Mouse (Mus musculus) frontal cortex, postnatal 14 days (tissue): ENCODE measurements around the gene Coa4.

Experiments
- DNase-seq, 2 experiments: peaks; one replicate each; pipeline ENCODE4 v3.0.0; 2022; ENCODE audit warnings: low spot score in 2 of 2

Gene Coa4

DNA sequence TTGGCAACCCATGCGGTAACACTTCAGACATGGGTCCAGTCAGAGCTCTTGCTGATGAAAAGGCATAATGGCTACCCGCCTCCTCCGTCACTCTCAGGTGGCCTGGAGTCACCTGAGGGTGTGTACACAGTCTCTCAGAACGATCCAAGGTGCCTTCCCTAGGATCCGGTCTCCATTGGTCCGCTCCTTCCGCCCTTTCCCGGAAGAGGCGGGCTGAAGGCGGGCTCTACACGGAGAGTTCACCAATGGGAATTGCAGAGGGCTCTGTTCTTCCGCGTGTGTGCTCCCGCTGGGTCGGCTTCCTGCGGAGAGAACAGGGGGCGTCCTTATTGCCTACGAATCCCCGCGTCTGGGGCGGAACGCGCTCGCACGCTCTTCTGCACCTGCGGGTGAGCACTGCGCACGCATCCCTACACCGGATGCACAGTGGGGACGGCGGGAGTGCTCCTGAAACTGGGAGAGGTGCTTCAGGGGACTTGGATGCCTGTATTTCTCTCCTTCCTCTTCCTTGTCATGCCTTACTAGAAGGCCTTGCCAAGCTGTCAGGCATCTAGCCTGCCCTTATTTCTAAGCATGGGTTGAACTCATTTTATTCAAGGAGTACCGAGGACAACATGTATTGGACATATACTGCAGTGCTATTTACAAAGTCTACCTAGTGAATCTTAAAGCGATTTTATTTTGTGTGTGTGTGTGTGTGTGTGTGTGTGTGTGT is at the start of gene Coa4:
Coa4 (plus strand) TSS at position 268 of the 715 bp plus-strand sequence.
- DNase-seq: peak; percentile 79 to 82

DNA sequence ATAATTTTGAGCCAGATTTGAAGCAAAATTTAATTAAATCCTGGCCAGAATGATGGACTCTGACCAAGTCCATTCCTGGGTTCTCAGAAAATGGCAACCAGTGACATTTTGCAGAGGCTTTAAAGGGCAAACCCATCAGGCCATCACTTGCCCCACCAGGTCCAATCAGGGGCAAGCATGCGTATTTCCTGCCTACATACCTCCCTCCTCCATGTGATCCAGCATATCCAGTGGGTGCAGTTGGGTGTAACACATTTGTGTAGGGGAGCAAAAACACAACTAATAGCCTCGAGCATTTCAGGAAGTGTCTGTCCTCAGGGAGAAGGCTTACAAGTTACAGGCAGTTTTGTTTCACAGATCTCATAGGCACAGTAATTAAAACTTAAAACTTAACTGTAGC is 49.6 kb upstream of the Coa4 start:
- no peak for DNase-seq

DNA sequence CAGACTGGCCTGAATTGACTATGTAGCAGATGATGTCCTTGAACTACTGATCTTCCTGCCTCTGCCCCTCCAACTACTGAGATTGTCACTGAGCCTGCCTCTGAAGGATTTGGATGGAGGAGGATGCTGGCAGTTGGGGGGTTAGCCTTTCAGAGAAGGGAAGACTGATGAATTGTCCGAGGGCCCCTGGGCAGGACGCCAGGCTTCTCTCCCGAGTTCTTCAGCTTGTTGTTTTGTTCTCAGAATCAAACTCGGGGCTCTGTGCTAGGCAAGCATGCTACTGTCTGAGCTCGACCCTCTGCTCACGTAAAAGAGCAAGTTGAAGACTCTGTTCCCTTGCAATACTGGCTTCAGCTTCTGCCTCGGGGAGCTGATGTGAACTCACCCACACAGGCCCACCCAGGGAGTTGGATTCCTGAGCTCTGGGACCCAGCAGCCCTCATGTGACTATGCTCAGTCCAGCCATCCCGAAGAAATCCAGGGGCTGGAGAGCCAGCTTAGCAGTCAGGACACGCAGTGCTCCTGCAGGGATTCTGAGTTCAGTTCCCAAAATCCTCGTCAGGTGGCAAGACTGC is 48.3 kb upstream of the Coa4 start:
- no peak for DNase-seq

DNA sequence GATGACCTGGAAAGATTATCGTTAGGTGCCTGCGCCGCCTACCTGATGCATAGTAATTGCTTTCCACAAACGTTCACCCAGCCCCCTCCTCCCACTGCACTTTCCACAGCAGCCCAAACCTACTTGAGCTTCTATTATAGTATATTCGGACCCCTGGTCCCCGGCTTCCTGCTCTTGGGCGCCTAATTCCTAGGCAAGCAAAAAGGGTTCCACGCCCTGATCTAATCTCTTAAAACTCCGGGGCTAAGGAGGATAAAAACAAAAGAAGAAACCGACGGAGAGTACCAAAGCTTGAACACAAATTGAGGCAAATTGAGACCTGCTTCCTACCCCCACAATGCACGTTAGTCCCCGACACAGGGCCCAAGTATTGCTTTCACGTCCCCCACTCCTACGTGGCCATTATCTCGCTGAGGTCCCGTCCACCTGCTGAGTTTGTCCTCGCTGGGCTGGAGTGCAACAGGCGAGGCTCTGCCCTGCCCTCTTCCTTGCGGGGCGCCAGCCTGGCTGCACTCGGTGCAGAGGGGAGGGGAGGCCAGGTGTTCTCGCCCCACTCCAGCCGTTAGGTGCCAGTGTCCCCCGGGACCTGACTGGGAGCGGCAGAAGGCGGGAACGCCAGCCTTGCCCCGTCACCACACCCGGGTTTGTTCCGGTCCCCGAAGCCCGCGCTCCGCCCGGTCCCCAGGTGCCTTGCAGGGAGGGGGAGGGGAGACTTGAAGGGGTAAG is 44.3 kb upstream of the Coa4 start:
- no peak for DNase-seq

DNA sequence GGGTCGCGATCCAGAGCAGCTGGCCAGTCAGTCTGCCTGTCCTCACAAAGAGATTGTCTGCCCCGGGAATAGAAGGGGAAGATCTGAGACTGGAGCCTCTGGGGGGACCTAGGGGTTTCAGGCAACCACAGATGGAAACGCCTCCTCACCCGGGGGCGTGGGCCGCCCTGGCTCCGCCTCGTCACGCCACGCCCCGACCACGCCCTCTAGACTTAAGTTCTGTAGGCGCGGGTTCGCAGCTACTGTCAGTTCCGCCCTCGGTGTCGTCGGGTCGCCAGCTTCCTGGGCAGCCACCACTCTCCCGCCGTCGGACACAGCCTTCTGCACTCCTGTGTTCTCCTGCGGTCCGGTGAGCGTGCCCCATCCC is 43.8 kb upstream of the Coa4 start, which contains the start of gene Ucp2:
Ucp2 (plus strand) TSS at position 221 of the 367 bp plus-strand sequence.
- peak in 1 of 2 experiments; percentile 56 for DNase-seq

DNA sequence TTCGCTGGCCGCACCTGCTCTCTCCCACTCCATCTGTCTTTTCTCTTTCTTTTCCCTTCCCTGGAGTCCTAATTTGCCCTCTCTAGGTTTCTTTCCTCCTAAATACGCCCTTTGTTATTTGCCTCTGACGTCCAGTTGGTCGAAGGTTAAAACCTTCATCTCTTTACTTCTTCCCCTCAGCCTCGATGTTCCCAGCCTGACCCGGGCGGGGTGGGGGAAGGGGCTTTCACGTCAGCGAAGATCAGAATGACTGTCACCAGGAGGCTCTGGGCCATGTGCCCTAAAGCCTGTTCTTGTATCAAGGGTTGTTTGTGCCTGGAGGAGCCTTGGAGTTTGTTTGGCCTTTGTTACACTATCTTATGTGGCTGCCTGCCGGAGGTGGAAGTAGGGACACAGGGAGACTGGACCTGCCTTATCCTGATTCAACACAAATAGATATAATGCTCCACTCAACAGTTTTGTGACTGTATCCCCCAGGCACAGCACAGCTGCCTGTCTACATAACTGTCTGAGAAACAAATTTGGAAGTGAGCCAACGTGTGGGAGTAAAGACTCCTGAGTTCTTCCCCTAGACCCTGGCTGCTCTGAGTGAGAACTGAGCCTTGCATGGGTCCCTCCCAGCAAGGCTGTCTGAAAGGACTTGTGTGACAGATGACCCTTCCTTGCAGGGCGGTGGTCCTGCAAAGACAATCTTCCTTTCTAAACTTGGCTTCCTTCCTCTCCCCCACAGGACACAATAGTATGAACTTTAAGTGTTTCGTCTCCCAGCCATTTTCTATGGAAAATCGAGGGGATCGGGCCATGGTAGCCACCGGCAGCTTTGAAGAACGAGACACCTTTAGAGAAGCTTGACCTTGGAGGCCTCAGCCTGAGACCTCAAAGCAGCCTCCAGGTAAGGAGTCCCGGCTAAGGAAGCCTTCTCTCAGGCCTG is 43.1 kb upstream of the Coa4 start:
- no peak for DNase-seq

DNA sequence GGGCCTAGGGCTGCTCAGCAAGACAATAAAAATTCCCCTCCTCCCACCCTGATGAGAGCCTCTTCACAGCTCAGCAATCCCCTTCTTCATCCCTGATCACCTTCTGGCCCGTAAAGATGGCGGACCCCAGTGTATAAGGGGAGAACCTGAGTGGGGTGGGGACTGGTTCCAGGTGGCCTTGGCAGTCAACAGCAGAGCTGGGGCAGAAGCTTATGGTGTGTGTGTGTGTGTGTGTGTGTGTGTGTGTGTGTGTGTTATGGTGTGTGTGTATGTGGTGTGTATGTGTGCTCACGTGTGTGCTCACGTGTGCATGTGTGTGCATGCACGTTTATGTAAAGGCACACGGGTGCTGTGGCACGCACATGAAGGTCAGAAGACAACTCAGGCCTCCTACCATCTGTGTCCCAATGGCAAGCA is 42.4 kb upstream of the Coa4 start:
- DNase-seq: no peak

DNA sequence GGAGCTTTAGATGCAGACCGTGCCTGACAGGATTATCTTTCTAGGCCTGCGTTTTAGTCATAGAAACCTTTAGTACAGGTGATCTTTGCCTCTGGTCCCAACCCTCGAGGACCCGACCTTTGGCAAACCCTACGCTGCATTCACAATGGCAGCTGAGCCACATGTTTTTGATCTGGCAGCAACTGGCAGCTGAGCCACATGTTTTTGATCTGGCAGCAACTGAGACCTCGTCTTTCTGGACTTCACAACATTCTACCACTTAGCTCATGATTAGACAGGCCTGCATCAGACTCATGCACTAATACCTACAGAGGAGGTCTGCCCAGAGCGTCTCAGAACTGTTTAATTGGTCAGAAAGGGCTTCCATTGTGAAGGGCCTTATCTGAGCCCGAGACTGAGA is 41.8 kb upstream of the Coa4 start:
- DNase-seq: no peak

DNA sequence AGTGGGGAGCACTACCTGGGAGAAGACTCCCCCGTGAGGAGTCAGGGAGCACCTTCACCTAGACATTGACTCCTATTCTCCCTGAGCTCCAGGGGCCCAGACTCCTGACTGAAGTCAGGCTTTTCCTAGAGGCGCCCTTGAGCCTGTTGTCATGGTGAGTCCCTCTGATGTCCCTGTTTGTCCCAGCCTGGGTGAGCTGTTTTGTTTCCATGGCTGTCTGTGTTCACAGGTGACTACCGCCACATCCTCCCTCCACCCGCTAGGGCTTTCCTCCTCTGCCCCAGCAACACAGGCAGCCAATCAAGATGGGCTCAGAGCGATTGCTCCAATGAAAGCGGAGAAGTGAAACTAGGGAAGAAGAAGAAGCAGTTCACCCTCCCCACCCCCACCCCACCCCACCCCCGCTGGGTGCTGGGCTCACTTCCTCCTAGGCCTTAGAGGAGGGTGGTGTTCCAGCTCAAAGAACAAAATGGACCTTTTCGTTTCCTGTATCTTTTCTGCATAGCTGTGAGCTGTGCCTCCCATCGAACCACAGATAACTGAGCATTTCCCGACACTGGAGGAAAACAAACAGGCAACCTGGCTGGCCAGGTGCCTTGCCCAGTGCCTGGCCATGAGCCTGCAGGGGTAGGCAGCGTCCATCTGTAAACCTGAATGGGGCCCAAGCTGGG is 41.2 kb upstream of the Coa4 start:
- DNase-seq: peak; percentile 55 to 78

DNA sequence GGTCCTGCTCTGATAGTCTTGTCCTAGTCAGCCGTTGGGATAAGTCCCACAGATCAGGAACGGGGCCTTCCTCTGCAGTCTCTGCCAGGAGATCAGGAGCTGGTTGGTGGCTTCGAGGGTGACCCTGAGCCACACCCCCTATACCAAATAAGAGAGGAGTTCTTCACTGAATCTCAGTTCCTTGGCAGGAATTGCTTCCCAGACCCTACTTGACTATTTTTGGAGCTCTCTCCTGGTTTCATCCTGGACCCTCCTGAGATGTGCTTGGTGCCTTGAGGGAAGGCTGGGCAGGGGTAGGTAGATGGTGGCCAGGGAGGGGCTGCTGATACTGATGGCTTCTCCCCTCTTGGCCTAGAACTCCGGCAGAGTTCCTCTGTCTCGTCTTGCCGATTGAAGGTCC is 40.5 kb upstream of the Coa4 start:
- DNase-seq: no peak

DNA sequence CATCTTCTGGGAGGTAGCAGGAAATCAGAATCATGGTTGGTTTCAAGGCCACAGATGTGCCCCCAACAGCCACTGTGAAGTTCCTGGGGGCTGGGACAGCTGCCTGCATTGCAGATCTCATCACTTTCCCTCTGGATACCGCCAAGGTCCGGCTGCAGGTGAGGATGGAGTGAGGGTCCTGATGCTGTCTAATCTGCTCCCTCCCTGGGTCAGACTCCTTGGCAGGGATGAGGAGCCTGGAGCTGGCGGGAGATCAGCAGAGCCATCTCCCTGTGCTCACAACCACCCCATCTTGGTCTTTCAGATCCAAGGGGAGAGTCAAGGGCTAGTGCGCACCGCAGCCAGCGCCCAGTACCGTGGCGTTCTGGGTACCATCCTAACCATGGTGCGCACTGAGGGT is 40.1 kb upstream of the Coa4 start:
- DNase-seq: no peak

DNA sequence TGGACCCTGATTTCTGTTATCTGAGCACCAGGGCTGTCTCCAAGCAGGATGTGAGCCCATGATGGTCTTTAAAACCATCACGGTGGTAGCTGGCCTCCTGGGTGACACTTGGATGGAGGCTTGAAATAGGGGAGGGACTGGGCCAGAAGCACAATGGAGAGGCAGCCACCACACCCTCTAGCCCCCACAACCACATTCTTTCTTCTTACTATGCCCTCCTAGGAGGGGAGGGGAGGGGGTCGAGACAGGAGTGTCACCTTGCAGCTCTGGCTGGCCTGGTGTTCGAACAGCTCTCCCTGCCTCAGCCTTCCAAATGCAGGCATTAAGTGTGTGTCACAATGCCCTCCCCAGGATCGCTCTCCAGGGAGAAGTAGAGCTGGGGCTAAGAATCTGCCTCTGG is 39.5 kb upstream of the Coa4 start:
- no peak for DNase-seq

DNA sequence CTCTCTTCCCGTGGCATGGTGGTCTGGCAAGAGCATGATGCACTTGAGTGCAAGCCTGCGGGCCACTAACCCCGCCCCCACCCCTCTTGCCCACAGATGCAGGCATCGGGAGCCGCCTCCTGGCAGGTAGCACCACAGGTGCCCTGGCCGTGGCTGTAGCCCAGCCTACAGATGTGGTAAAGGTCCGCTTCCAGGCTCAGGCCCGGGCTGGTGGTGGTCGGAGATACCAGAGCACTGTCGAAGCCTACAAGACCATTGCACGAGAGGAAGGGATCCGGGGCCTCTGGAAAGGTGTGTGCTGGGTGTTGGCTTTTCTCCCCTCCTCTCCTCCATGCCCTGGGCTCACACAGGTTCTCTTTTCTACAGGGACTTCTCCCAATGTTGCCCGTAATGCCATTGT is 38.9 kb upstream of the Coa4 start:
- DNase-seq: no peak

DNA sequence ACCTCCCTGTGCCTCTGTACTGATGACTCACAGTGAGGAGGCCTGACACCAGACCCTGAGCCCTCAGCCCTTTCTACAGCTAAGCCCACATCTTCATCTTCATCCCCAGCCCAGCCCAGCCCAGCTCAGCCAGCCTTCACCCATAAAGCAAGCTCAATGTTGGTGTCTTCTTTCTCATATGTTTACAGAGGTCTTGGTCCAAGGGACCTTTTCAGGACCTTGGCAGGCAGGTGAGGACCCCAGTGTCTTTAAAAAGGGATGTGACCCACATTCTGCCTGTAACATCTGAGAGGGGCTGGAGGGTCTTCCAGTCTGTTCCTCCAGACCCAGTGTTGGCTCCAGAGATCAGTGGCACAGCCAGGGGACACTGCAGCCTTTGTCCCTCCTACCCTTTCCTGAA is 37.4 kb upstream of the Coa4 start:
- DNase-seq: no peak

DNA sequence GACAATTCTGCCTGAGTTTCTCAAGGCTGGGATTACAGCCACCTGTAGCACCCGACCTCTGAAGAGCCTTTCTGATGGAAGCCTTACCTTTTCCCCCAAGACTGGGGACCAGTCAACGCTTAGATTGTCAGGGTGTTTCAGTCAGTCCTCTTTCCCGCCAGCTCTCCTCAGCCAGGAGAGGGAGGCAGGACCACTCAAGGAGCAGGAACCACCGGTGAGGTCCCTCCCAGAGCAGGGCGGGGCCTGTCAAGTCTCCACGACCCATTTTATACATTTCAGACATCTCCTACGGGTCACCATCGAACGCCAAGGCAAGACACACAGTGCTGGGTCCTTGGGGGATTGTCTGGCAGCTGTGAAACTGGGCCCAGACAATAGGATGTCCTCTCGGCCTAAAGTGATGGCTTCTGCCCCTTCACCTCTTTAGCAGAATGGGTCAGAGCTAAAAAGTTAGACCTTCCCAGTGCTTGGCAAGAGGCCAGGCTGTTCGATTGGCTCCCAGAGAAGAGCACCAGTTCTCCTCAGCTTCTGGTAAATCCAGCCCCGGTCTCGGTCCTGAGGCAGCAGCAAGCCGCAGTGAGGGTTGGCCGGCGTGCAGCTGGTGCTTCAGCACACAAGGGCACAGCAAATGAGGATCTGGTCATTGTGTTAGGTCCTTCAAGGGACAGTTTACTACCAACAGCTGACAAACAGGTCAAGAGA is 36.4 kb upstream of the Coa4 start:
- DNase-seq: no peak

DNA sequence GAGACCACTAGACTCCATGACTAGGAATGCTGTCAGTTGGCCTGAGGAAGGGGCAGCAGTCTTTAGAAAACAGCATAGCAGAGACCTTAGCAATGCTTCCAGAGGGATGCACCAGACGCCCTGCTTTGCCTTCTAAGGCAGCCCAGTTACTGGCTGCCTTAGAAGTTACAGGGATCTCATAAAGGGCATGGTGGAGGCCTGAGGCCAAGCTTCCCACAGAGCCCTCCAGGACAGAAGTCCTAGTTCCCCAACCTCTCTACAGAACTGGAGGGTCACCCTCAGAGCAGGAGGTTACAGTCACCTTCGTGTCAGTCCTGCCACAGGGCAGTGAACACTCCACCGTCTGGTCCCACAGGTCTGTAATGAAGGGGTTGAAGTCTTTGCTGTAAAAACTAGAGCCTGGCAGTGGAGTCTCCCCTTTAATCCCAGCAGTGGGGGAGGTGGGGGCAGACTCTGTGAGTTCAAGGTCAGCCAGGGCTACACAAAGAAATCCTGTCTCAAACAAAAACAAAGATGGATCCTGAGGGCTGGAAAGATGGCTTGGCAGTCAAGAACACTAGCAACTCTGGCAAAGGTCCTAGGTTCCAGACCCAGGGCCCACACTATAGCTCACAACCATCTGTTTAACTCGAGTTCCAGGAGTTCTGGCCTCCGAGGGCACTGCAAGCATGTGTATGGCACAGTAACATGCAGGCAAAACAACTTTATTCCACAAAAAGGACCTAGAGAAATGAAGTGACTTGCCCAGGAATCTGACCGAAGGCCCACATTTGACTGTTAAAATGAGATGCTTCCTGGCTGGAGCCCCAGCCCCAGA is 35.6 kb upstream of the Coa4 start:
- DNase-seq: no peak

DNA sequence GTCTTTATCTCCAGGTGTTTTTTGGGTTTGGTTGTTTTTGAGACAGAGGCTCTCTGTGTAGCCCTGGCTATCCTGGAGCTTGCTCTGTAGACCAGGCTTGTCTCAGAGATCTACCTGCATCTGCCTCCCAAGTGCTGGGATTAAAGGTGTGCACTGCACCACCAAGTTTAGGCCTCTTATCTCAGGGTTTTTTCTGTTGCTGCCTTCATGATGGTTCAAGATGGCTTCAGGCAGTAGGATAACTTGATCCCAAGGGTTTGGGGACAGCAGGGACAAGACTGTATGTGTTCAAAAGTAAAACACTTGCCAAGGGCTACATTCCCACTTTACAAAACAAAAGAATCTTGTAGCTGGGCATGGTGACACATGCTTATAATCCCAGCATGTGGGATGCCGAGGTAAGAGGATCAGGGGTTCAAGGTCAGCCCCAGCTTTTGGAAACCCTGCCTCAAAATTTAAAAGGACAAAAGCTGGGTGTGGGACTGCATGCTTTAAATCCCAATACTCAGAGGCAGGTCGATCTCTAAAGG is 35.0 kb upstream of the Coa4 start:
- DNase-seq: no peak

DNA sequence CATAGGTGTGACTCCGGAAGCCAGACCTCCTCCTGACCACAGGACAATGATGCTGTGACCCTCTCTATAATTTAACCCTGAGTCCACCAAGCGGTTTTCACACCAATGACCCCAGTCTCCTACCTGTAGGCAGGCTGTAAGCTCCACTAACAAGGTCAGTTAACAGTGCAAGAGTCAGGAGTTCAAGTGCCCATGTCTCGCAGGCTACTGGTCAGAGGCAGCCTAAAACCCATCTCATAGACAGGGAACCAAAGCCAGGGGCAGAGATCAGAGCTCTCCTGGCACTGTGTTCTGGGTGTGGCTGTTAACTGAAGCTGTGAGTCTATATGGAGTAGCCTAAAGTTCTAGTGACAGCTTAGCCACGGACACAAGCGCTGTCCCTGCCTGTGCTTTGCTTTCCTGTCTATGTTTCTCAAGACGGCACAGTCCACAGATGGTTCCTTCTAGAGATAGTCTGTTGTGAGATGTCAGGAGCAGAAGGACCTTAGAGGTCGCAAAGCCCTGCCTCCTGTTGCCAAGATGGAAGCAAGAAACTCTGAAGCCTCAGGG is 34.4 kb upstream of the Coa4 start:
- no peak for DNase-seq

DNA sequence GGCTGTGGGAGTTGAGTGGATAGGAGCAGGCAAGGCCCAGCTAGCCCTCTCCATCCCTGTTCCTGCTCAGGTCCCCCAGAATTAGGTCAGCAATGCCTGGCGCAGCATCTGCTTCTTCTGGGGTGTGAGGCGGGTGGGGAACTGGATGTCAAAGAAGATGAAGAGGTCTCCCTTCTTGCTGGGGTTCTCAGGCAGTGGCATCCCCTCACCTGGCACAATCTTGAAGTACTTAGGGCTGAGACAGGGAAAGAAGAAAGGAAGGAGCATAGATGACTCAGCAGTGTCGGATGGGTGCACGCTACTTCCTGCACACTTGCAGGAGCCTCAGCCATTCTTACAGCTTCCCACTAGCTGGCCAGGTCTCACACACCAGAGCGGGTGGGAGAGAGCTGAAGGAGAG is 33.8 kb upstream of the Coa4 start:
- no peak for DNase-seq
